Mouse (Mus musculus): ENCODE data around the gene Opcml.

Opcml gene

GRCm38 (mm10) chr9:28160953-28161352, 370.4 kb downstream of the Opcml start:
- no peak for DNase-seq (ENCODE audit: low spot score)

DNA sequence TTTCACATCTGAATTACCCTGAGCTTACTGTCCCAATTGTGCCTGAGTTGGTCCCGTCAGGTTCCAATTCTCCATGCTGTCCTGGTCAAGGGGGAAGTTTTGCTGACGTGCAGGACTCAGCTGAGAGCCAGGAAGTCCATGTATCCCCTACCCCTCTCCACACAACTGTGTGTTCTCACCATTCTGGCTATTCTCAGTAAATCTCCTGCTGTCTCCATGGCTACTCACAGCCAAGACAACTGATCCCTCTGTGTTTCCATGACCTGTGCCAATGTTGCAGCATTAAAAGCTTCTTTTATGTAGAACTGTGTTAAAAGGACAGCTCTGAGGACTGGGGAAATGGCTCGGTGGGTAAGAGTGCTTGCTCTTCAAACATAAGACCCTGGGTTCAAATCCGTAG, 373.4 kb downstream of the Opcml start:
- no peak for DNase-seq (ENCODE audit: low spot score)

- peak; percentile 74 for DNase-seq (ENCODE audit: low spot score)
Observed at GRCm38 (mm10) chr9:28171890-28172289, 381.3 kb downstream of the Opcml start.

DNA sequence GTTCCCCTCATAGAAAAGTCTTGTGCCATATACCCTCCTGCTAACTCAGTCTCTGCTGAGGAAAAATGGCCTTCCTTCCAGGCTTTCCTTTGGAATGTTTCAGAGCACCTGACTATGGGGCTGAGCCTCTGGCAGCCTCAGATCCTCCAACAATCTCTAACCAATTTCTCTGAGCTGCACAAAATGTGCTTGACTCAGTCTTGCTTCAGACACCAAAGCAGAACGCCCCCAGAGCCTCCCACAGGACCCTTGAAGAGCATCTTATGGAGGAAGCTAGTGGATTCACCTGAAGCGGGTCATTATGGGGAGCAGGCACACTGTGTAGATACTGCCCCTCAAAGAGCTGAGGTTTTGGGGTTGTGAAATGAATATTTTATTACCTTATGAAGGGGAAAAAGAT, 386.5 kb downstream of the Opcml start:
- no peak for DNase-seq (ENCODE audit: low spot score)

DNA sequence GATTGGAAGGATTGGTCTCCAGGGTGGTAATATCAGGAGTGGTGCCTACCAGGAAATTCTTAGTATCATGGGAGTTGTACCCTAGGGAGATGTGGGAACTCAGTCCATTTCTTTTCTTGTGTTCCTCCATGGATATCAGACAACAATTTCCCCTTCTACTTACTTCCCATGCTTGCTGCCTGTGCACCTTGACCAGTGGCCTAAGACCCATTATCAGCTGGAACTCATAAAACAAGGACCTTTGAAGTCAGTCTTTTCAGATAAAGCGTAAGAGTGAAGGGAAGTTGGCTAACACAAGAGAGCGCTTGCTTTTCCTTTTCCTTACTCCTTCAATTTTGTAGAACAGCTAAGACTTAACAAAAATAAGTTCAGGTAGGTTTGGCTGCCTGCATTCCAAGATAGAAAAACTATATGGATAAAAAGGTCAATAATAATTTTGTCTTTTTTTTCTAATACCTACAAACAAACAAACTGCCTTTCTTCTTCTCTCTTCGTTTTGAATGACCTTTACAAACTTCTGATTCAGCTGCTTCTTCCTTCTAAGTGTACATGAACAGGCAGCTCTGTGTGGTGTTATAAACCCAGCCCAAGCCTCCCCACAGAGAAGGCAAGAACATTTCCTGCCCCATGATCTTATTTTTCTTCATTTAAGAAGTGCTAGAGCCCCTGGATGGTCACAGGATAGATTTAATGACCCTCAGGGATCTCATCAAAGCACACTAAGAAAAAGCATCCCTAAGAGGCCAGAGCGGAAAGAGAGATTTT, 387.7 kb downstream of the Opcml start:
- no peak for DNase-seq (ENCODE audit: low spot score)

DNA sequence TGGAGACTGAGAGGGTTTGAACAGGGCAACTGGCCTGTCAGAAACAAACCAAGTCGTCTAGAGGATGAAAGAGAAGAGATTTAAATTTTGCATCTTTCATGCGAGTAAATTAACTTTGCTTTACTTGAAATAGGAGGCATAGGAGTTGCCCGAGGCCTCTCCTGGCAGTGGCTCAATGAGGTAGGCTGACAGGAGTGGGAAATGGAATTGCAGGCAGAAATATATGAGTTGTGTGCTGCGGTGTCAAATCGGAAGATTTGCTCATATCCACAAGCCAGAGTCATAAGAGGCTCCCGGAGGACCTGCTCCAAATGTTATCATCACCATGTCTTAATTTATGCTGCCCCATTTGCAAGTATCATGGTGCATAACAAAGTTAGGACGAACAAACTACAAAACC, 391.3 kb downstream of the Opcml start:
- DNase-seq (ENCODE audit: low spot score): no peak

DNA sequence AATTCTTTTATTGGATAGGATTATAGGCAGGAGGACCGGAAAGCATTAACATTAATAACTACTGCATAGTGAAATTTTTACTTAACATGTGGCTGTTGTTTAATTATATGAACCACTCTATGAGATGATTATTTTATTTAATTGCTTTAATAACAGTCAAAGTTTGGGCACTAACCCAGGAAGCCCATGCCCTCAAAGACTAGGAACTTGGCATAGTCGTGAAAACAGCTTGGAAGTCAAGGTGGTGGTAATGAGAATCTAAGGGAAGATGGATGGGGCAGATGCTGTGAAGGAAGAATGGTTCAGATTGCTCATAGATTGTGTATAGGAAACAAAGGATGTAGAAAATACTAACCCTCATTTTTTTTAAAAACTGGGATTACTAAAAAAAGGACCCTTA, 399.7 kb downstream of the Opcml start:
- DNase-seq (ENCODE audit: low spot score): no peak

- DNase-seq (ENCODE audit: low spot score): no peak
Observed at GRCm38 (mm10) chr9:28190751-28191150, 400.2 kb downstream of the Opcml start.

GRCm38 (mm10) chr9:28196550-28196949, 406.0 kb downstream of the Opcml start:
- DNase-seq (ENCODE audit: low spot score): no peak

DNA sequence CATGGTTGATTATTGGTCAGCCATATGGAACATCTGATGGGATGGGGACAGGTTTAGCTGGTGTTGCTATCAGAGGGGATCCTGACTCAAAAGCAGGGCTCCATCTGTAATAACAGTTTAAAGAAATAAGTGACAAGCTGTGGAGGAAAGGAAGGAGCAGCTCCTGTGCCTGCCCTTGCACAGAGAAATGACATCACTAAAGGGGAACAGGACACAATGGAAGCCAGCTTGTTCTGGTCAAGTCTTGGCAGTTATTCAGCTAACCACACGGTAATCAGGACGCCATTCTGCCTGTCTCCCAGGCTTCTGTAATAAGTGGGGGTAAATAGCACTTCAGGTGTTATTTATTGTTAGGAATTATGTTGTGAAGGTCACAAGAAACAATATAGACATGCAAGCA, 406.5 kb downstream of the Opcml start:
- DNase-seq (ENCODE audit: low spot score): no peak

DNA sequence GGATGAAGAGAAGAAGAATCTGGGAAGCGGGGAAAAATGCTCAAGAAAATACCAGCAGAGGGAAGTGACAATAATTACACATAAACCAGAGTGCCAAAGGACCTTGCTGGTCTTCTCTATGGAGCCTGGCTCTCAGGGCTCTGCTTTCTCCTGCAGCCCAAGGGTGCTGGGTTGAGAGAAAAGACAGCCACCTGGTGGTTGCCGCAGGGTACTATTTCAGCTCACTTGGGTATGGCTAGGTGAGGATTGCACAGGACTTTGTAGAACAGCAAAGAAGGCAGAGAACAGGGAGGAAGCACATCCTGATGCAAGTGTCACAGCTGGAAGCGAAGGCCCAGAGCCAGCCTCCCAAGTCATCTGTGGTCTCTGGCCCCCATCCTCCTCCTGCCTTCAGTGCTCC, 407.1 kb downstream of the Opcml start:
- peak; percentile 52 for DNase-seq (ENCODE audit: low spot score)

DNA sequence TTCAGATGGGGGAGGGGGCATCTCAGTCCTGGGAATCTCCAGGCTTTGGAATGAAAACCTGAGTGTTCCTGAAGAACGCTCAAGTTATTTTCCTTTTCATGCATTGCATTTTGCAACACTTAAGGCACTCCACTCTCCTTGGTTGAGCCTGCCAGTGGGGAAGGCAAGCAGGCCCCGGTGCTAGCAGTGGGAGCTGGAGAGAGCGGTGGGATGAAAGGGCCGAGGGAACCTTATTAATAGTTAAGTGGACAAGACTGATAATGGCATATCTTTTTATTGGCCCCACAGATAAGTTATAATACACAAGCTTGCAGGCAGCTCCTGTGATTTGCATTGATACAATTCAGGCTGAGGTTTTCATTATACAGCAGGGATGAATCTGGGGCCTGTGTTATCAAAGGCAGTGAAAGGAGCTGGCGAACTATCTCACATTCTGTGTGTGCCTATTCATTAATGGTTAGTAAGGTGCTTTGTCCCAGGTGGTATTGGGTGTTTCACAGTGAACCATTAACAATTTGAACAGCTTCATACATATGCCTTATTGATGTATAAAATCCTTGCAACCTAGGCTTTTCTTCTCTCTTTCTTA, 407.6 kb downstream of the Opcml start:
- DNase-seq (ENCODE audit: low spot score): no peak

- no peak for DNase-seq (ENCODE audit: low spot score)
Observed at GRCm38 (mm10) chr9:28207441-28207840, 416.9 kb downstream of the Opcml start.

DNA sequence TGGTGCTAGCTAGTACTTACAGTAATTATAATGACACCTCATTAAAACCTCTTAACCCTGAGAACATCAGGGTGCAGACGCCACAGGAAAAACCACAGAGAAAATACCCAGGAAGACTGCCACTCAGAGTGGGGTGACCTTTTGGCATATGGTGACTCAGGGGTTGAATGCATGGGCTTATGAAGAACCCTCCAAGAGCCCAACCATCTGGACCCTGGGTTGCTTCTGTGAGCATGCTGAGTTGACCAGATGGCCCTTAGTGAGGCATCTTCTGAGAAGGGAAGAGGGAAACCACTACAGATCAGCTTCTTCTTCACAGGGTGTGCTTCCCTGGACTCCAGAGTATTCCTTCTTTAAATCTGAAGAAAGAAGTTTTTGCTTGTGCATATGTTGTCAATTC, 418.1 kb downstream of the Opcml start:
- no peak for DNase-seq (ENCODE audit: low spot score)

DNA sequence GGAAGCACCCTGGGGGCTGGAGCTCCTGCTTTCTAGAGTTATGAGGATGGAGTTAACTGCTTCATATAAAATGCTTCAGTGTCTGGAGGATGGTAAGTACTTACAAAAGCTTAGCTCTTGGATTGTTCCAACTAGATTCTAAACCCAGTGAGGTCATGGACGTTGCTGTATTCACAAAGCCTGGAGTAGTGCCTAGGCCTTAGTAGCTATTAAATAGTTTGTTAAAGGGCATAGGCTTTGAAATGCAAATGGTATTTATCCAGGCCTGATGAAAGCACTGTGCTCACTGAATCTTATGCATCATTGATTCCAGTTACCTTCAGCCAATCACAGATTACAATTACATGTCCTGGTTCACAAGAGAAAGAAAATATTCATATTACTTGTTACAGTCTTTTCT, 421.3 kb downstream of the Opcml start:
- no peak for DNase-seq (ENCODE audit: low spot score)

DNA sequence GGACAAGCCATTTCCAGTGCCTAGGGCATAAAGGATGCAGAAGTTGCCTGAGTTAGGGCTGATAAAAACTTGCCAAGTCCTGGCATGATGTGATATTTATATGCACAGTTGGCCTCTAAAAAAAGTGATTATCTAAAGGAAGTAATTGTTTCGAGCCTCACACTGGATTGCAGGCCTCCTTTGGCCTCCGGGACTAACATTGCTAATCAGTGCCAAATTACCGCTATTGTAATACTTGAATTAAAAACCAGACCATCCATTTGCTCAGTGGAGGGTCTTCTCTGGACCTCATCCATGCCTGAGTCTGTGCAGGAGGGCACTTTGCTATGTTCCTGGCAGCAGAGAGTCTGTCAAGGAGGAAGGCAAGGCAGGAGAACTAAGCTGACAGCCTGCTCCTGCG, 423.3 kb downstream of the Opcml start:
- no peak for DNase-seq (ENCODE audit: low spot score)

DNA sequence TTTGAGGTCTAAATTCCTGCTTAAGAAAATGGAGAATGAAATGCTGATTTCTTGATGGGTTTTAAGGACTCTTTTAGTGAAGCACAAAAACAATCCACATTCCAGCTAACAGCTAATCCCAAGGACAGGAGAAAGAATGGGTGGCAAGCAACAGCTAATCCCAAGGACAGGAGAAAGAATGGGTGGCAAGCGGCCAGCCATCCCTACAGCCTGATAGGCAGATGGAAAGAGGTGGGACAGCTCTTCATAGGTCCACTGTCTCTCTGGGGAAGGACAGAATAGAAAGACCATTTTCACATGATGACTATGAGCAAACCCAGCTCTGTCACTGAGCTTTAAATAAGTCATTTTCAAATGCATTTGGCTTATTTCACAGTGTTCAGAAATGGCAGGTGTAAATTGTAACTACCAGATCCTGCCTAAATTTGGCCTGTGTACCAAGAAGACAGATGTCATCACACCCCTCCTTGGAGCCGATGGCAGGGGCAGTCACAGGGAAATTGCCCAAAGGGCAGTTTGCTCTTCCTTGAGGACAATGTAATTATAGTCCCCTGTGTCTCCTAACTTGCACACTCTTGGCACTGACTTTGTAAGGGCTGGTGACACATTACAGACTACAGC, 427.6 kb downstream of the Opcml start:
- DNase-seq (ENCODE audit: low spot score): no peak

DNA sequence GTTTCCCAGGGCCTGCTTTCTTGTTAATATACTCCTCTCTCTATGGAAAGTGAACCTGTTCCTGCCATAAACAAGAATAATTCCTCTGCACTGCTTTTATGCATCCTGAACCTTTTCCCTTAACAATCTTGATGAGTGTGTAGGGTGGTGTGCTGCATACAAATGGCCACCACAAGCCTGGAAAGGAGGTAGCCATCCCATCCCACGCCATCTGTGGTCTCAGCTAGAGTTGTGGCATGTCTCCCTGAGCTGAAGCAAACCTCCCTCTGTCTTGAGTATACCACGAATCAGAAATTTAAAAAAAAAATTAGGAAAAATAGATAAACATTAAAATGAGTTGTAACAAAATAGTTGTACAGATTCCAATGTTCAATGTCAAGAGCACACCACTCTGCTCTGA, 432.2 kb downstream of the Opcml start:
- no peak for DNase-seq (ENCODE audit: low spot score)

DNA sequence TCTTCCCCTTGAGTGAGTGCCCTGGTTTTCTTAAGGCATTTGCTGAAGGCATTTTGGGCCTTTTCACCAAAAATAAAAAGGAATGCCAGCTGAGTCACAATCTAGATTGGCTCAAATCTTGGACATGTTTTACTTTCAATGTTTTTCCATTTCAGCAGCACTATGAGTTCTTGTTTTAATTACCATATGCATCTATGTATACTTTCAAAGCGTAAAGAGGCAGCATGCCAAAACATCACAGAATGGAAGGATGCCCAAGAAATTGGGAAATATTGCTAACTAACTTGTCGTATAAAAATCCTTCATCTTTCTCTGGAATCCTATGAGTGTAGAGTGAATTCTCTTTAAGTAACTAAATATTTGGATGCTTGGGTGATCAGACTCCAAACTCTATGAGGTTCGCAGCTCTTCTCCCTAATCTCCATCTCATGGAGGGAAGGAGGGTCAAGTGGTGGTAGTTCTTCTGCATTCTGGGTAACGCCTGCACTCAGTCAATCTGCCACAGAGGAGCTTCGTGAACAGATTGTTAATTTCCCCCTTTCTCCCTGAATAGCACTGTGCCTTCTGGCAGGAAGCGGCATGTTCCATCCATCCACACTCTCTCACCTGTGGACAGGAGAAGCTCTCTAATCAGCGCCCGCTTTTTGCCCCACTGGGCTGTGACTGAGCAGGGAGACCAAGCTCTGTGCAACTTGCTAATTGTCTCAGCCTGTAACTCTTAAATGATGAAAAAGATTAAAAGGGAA, 435.4 kb downstream of the Opcml start:
- DNase-seq (ENCODE audit: low spot score): no peak

- DNase-seq (ENCODE audit: low spot score): no peak
Observed at GRCm38 (mm10) chr9:28226570-28226951, 436.0 kb downstream of the Opcml start.

GRCm38 (mm10) chr9:28238450-28238849, 447.9 kb downstream of the Opcml start:
- no peak for DNase-seq (ENCODE audit: low spot score)

- DNase-seq (ENCODE audit: low spot score): peak; percentile 54
Observed at GRCm38 (mm10) chr9:28247742-28248503, 457.3 kb downstream of the Opcml start.
